Mouse (Mus musculus) kidney, adult 2 months (tissue): Measurements from ENCODE around the gene Ssbp3.

Experiments
- CTCF ChIP-seq: fragments of 200-500 bp; conservative IDR thresholded peaks from 2 replicates; pipeline ENCODE4 v1.5.1; 2011; ENCODE audit warnings: low read depth, mild to moderate bottlenecking, control low read depth, low read length, moderate library complexity, mixed read lengths; ENCODE audit not compliant: insufficient read depth, insufficient read length
- POLR2A ChIP-seq: fragments of 200-500 bp; IDR thresholded peaks from one replicate; pipeline ENCODE4 v1.6.1; 2011; ENCODE audit warnings: low read depth, low read length, control low read depth

- no peak for TF ChIP-seq CTCF
- TF ChIP-seq POLR2A: no peak
These were observed 151.1 kb downstream of the Ssbp3 start for GRCm38 (mm10) chr4:107061560-107061959.
